Mouse (Mus musculus) lung, adult 2 months (tissue): ENCODE measurements around the gene Nav1. TPM values are rescaled to one million over a fixed set of nuclear protein-coding genes. Genes with fewer than 3 reads are reported as not detected.

Experiments used
- DNase-seq: peaks from one replicate; pipeline ENCODE4 v3.0.0; 2022
- H3K4me1 ChIP-seq: fragments of 200-500 bp; 2 replicates; pipeline ENCODE4 v1.6.1; 2011; ENCODE audit warnings: low read length; ENCODE audit not compliant: control insufficient read depth, insufficient read depth
- H3K4me3 ChIP-seq: fragments of 200-500 bp; replicated peaks from 2 replicates; pipeline ENCODE3; 2011; ENCODE audit warnings: low read depth, mild to moderate bottlenecking, control low read depth, low read length; ENCODE audit errors: extremely low read depth
- CTCF ChIP-seq: fragments of 200-500 bp; IDR thresholded peaks from 2 replicates; pipeline ENCODE4 v1.5.1; 2011; ENCODE audit warnings: mild to moderate bottlenecking, low read length, control low read depth; ENCODE audit not compliant: insufficient read depth
- POLR2A ChIP-seq: fragments of 200-500 bp; IDR thresholded peaks from 2 replicates; pipeline ENCODE4 v1.6.1; 2011; ENCODE audit warnings: low read depth, mild to moderate bottlenecking, control low read depth, low read length, borderline replicate concordance; ENCODE audit errors: extremely low read depth
- WGBS: fragments of 180-500 bp; shearing (Covaris S2); methylation state at CpG from one replicate; pipeline ENCODE4 v1.1.7; 2018; 5-methylcytosine and 5-hydroxymethylcytosine counted together
- polyA plus RNA-seq: library from polyadenylated mRNA; depleted of rRNA; stranded (reverse); fragments of >200 nt; gene quantifications from 2 replicates; pipeline ENCODE4 v1.2.3, GENCODE M21; 2012

The Nav1 gene
- polyA plus RNA-seq, 1 experiment, result 21.2 TPM

DNA sequence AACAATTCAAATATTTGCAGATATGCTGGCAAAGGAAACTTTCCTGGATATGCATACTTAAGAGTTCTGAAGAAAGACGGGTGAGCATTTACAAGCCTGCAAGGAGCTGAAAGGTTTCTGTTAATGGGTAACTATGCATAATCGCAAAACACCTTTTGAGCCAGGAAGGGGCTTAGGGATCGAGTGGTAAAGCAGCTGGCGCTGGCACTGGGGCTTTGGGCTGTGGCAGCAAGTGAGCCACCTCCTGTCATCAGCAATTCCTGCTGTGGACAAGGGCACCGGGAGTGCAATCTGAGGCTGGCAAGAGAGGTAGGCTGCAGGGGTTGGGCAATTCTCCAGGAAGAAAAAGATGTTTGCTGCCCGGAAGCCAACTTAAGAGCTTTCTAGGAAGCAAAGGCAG, 49.1 kb downstream of the Nav1 start:
- no peak overlapping the region for H3K4me3 ChIP-seq
- no peak for TF ChIP-seq POLR2A
- no peak for TF ChIP-seq CTCF
- 44% methylated on average over 6 of the region's 6 CpGs for WGBS
- H3K4me1 ChIP-seq, result no peaks in the 10 kb centered on the region
- DNase-seq, result no peak

DNA sequence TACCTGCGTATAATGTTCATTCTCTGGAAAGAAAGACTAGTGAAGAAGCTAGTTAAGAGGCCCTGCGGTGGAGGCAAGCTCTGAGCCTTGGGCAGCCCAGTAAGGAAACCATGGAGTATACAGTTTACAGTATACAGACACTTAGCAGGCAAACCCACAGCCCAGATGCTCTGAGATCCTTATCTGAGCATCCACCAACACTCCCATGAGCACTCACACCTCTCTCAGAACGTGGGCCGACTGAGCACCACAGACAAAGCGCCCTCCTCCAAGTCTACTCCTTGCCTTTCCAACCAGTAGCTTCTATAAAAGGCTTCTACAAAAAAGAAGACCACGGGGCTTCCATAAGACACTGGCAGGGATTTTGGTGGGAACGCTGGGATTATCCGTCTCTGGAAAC, 51.2 kb downstream of the Nav1 start:
- WGBS, result 74% methylated on average over 8 of the region's 8 CpGs
- Histone ChIP-seq H3K4me1 (no peaks in the 10 kb centered on the region), H3K4me3 (no peak overlapping the region)
- TF ChIP-seq CTCF (no peak), POLR2A (no peak)
- no peak for DNase-seq

DNA sequence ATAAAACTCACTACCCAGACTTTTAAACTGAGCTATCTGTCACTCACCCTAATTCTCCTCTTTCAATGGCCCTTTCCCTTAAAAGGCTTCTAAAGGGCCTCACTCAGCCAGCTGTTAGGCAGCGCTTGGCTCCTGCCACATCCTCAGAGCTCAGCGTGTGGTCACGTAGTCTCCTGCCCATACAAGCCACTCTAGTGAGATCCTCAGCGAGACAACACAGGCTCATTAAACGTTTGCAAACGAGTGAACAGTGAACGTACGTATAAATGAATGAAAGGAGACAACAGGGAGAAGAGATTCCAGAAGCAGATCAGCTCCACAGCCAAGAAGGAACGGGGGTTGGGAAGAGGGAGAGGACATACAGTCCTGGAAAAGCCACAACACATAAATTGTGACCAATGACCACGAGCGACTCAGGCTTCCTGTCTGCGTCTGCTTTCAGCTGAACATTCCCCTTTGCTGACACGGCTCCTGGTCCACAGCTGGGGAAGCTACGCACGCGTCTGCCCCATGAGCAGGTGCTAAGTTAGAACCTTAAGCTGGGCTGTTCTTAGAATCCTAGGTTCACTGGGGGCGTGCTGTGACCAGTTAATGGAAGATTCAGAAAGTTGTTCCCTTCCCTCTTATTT, 52.3 kb downstream of the Nav1 start:
- Histone ChIP-seq H3K4me3 (no peak overlapping the region), H3K4me1 (no peaks in the 10 kb centered on the region)
- 47% methylated on average over 17 of the region's 17 CpGs for whole genome bisulfite sequencing
- TF ChIP-seq POLR2A (no peak), CTCF (no peak)
- DNase-seq, result no peak

DNA sequence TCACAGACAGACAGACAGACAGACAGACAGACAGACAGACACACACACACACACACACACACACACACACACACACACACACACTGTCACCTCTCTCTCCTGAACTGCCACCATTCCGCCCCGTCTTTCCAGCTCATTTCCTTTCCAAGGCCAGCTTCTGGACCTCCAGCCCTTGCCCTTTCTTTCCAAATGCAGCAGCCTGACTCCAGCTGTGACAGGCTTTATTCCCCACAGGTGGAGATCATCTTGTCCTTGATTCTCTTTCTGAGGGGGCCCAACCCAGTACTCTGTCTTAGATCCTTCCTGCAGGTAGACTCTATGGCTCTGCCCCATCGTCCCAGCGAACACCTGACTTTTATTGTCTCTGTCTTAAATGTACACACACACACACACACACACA, 53.5 kb downstream of the Nav1 start:
- no peak for TF ChIP-seq CTCF
- no peak for TF ChIP-seq POLR2A
- no peak for DNase-seq
- no peak overlapping the region for H3K4me3 ChIP-seq
- 0 out of 2 replicates have a peak, but pooled peaks cover 2% of the 10 kb centered on the region for H3K4me1 ChIP-seq
- WGBS, result 74% methylated on average over 4 of the region's 4 CpGs

DNA sequence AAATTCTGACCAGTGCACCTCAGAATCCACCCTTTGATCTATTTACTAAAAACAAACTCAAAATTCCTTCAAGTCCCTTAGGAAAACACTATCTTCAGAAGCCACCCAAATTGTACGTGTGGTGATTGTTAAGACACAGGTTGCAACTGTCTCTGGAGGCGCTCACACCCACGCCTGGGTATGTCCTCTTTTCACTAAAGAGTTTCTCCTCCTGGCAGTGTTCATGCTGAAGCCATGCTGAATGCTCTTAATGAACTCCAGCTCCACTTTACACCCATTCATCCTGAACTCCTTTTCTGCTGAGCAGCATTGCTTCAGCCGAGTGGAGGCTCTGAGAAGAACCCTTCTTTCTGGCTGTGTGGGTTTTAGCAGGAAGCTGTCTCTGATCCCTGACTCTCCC, 53.9 kb downstream of the Nav1 start:
- Histone ChIP-seq H3K4me3 (no peak overlapping the region), H3K4me1 (0 out of 2 replicates have a peak, but pooled peaks cover 2% of the 10 kb centered on the region)
- TF ChIP-seq POLR2A, result no peak
- TF ChIP-seq CTCF, result no peak
- 75% methylated on average over 4 of the region's 4 CpGs for WGBS
- DNase-seq, result no peak

DNA sequence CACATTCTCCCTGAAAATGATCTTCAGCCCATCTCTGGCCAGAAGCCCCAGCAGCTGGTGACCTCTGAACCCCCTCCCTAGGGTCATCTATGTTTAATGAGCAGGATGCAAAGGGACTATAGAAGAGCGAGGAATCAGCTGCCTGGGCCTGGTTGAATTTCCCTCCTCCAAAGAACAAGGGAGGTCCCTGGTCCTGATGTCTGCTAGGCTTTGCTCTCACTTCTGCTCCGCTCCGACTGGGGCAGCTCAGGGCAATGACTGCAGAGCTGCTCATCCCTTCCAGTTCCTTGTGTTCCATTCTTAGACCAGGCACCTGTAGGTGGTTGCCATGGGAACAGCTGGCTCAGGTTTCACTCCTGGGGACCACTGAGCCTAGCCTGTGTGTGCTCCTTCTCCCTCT, 56.2 kb downstream of the Nav1 start:
- 0 out of 2 replicates have a peak, but pooled peaks cover 2% of the 10 kb centered on the region for H3K4me1 ChIP-seq
- no peak overlapping the region for H3K4me3 ChIP-seq
- DNase-seq, result no peak
- TF ChIP-seq CTCF, result no peak
- TF ChIP-seq POLR2A, result no peak
- 88% methylated on average over 3 of the region's 3 CpGs for WGBS

DNA sequence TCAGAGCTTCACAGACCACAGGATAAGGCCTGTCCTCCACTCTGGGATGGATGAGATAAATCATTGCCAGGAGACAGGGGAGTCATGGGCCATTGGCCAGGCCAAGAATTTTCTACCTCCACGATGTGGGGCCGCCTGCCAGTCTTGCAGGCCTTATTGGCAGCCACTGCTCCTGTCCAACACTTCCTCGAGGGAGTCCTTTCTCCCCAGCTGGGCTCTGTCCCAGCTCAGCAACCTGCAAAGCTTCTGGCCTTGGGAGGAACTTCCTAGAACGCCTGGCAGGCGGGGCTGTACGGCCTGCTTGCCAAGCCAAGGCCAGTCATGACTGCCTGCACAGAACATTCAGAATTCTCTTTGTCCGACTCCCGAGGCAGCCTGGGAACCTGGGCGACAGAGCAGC, 58.3 kb downstream of the Nav1 start:
- no peak for TF ChIP-seq POLR2A
- peak; percentile 10; the same call in 1 of the 2 replicates for TF ChIP-seq CTCF
- DNase-seq, result peak; percentile 38
- Histone ChIP-seq H3K4me3 (no peak overlapping the region), H3K4me1 (0 out of 2 replicates have a peak, but pooled peaks cover 2% of the 10 kb centered on the region)
- 25% methylated on average over 9 of the region's 9 CpGs for WGBS

DNA sequence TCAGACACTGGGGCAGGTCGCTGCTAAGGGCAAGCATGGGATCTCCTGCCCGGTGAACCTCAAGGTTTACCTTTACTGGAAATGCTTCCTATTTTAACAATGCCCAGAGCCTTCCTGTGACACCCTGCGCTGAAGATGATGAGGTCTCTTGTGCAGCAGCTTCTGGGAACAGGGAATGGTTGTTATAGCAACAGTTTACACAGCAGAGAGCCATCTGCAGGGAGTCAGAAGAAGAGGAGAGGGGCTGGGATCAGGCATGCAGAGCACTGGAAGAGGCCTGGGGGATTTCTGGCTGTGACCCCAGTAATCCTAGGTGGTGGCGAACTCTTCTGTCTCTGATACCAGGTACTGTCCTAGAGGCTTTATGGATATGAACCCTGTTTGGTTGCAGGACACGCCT, 61.0 kb downstream of the Nav1 start:
- no peak for DNase-seq
- WGBS, result 67% methylated on average over 5 of the region's 5 CpGs
- 0 out of 2 replicates have a peak, but pooled peaks cover 2% of the 10 kb centered on the region for H3K4me1 ChIP-seq

DNA sequence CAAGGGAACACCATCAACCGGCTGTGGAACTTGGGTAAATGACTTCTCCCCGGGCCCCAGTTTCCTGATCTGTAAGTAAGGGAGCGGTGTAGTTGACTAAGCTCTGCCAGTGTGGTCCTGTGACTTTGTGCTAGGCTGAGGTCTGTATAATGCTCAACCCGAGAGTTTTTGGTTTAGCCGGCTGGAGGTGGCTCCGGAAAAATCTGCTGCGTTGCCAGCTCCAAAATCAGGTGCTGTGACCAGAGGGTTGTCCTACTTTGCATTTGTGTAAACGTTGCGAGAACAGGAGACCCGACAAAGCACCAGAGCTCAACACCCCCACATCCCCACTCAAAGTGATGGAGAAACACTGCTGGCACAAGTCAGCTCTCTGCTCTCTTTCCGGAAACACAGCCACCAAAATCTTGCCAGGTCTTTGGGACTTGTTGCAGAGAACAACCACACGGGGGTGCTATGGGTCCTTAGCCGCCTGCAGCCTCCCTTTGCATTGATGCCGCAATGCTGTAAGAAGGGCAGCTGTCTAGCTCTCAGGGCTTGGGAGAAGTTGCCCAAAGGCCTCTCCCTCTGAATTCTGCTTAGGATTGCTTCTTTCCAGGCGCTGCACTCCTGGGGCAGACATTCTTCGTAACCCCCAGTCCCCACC, 62.5 kb downstream of the Nav1 start:
- DNase-seq, result peak; percentile 69
- WGBS, result 38% methylated on average over 16 of the region's 16 CpGs
- TF ChIP-seq POLR2A, result no peak
- peak; percentile 84 for TF ChIP-seq CTCF
- H3K4me1 ChIP-seq, result 0 out of 2 replicates have a peak, but pooled peaks cover 4% of the 10 kb centered on the region
- no peak overlapping the region for H3K4me3 ChIP-seq

More for the DNA sequence above, 61.0 kb downstream of the Nav1 start:
- H3K4me3 ChIP-seq, result no peak overlapping the region
- TF ChIP-seq CTCF (no peak), POLR2A (no peak)
